Mouse (Mus musculus) cortical plate, adult 2 months (tissue): ENCODE measurements around the gene Arhgap24.

ENCODE experiments used
- CTCF ChIP-seq: fragments of 200-500 bp; IDR thresholded peaks from 2 replicates; pipeline ENCODE4 v1.5.1; 2011; ENCODE audit warnings: mild to moderate bottlenecking, control low read depth, low read length; ENCODE audit not compliant: insufficient read depth; ENCODE audit errors: extremely low read depth
- POLR2A ChIP-seq: fragments of 200-500 bp; IDR thresholded peaks from 2 replicates; pipeline ENCODE4 v1.6.1; 2011; ENCODE audit warnings: mild to moderate bottlenecking, low read length, control low read depth; ENCODE audit not compliant: insufficient read depth; ENCODE audit errors: extremely low read depth

GRCm38 (mm10) chr5:102537819-102538218 lies 56.6 kb downstream of the Arhgap24 start:
- TF ChIP-seq CTCF (no peak), POLR2A (no peak)
